Mouse (Mus musculus): Measurements from ENCODE around the gene Stap1. TPM values are rescaled to one million over a fixed set of nuclear protein-coding genes. Genes with fewer than 3 reads are reported as not detected.
A peak's percentile ranks its signal among the peaks of the same experiment; 100 is the strongest.

Gene Stap1
- 0.74 and 1.0 TPM in 2 replicates for polyA plus RNA-seq (2015; fragmentation: Nextera tagmentation; extraction: Ambion mirVana)

DNA sequence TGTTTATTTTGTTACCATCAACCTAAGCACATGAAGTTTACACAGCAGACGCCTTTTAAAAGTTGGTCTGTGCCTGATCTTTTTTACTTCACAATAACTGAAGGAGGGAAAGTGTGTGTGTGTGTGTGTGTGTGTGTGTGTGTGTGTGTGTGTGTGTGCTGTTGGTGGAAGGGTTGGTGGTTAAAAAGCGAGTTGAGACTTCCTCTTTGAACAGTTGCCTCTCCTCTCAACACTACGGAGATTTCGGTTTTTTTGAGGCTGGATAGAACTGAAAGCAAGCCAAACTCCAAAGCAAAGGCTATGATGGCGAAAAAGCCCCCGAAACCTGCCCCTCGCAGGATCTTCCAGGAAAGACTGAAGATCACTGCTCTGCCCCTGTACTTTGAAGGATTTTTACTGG, at the start of gene Stap1:
Stap1 (plus strand) TSS at position 209 of the 400 bp plus-strand sequence.
- Histone ChIP-seq H3K36me3 (ENCODE audit: control insufficient read depth, insufficient read depth, low read length) (no peaks in the 10 kb centered on the region), H3K9me3 (replicated peaks; ENCODE audit: control insufficient read depth, low read length) (no peaks in the 10 kb centered on the region), H3K4me2 (ENCODE audit: low read depth, low read length) (no peak within 1 kb of the TSS), H3K9ac (ENCODE audit: low read length) (no peak within 1 kb of the TSS), H3K4me1 (ENCODE audit: control insufficient read depth, insufficient read depth, low read length) (no peaks in the 10 kb centered on the region), H3K27ac (ENCODE audit: low read length) (no peak within 1 kb of the TSS), H3K4me3 (replicated peaks; ENCODE audit: low read length) (no peak within 1 kb of the TSS), H3K27me3 (ENCODE audit: control insufficient read depth, insufficient read depth, low read length) (no peaks in the 10 kb centered on the region)
- whole genome bisulfite sequencing = 49% methylated on average over 7 of the region's 7 CpGs
- no peak for ATAC-seq (ENCODE audit: insufficient read depth, low FRiP score)

DNA sequence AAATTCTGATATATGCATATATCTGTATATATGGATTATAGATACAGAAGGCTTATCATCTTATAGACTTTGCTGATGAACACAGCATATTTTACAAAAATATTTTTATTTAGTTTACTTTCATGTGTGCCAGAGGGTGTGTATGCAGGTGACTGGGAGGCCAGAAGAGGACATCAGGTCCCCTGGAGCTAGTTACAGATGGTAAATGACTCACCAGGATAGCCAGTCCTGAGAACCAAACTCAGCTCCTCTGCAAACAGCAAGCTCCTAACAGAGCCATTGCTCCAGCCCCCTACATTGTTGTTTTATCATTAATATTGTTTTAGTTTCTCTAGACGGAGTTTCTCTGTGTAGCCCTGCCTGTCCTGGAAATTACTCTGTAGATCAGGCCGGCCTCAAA, 41.7 kb upstream of the Stap1 start:
- ATAC-seq (ENCODE audit: insufficient read depth, low FRiP score) = no peak
- H3K9ac ChIP-seq (ENCODE audit: low read length) = no peak overlapping the region
- H3K27me3 ChIP-seq (ENCODE audit: control insufficient read depth, insufficient read depth, low read length) = no peaks in the 10 kb centered on the region
- peaks cover 27% of the 10 kb centered on the region for H3K36me3 ChIP-seq (ENCODE audit: control insufficient read depth, insufficient read depth, low read length)
- no peak overlapping the region for H3K4me3 ChIP-seq (replicated peaks; ENCODE audit: low read length)
- no peak overlapping the region for H3K27ac ChIP-seq (ENCODE audit: low read length)
- H3K4me2 ChIP-seq (ENCODE audit: low read depth, low read length) = no peak overlapping the region
- H3K4me1 ChIP-seq (ENCODE audit: control insufficient read depth, insufficient read depth, low read length) = no peaks in the 10 kb centered on the region
- WGBS = 85% methylated on average over 2 of the region's 2 CpGs
- H3K9me3 ChIP-seq (replicated peaks; ENCODE audit: control insufficient read depth, low read length) = no peaks in the 10 kb centered on the region

DNA sequence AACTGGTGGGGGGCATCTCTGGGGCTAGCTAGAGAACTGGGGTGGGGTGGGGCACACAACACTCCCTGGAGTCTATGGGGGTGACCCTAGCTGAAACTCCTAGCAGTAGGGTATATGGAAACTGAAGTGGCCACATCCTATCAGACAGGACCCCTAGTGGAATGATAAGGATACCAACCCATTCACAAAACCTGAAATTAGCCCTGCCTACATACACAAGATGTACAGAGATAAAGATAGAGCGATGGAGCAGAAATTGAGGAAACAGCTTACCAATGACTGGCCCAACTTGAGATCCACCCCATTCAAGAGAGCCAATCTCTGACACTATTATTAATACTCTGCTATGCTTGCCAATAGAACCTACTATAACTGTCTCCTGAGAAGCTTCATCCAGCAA, 8.0 kb upstream of the Stap1 start:
- no peaks in the 10 kb centered on the region for H3K36me3 ChIP-seq (ENCODE audit: control insufficient read depth, insufficient read depth, low read length)
- peaks cover 7% of the 10 kb centered on the region; the same call in 1 of the 2 replicates for H3K4me1 ChIP-seq (ENCODE audit: control insufficient read depth, insufficient read depth, low read length)
- H3K9ac ChIP-seq (ENCODE audit: low read length) = no peak overlapping the region
- H3K27me3 ChIP-seq (ENCODE audit: control insufficient read depth, insufficient read depth, low read length) = no peaks in the 10 kb centered on the region
- H3K9me3 ChIP-seq (replicated peaks; ENCODE audit: control insufficient read depth, low read length) = no peaks in the 10 kb centered on the region
- H3K4me3 ChIP-seq (replicated peaks; ENCODE audit: low read length) = no peak overlapping the region
- ATAC-seq (ENCODE audit: insufficient read depth, low FRiP score) = no peak
- H3K4me2 ChIP-seq (ENCODE audit: low read depth, low read length) = peak overlapping the region; percentile 61; the same call in 1 of the 2 replicates
- no peak overlapping the region for H3K27ac ChIP-seq (ENCODE audit: low read length)
- WGBS = 90% methylated on average over 1 of the region's 1 CpGs

DNA sequence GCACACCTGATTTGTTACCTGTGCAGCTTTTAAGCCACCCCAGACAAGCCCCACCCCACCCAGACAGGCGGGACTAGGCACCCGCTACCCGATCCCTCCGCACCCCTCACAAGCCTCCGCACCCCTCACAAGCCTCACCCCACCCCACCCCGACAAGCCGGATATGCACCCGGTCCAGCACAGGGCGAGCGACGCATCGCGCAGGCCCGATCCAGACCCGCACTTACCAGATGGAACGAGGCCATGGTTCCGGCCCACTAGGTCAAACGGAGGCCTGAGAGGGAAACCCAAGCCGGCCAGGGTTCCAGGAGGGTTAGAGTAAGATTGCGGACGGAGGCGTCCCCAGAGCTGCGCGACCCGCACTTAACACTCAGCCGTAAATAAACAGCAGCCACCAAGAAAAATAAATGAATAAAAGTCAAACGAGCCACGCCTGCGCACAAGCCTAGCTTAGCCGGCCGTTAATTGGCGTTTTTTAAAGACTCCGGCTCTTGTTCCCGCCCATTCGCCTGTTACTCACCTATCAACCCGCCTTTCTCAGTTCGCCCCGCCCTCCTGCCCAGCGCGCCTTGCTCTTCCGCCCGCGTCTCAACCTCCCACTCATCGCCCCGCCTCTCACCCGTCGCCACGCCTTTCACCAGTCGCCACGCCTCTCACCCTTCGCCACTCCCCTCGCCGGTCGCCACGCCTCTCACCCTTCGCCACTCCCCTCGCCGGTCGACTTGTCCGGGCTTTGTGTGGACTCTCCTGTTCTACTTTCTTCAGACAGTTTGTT, 6.3 kb upstream of the Stap1 start, which contains the start of gene Cenpc1:
Cenpc1 (minus strand) TSS at position 483 of the 775 bp plus-strand sequence.
- Histone ChIP-seq H3K9ac (ENCODE audit: low read length) (peak within 1 kb of the TSS; percentile 83), H3K4me1 (ENCODE audit: control insufficient read depth, insufficient read depth, low read length) (peaks cover 7% of the 10 kb centered on the region; the same call in 1 of the 2 replicates), H3K9me3 (replicated peaks; ENCODE audit: control insufficient read depth, low read length) (no peaks in the 10 kb centered on the region), H3K36me3 (ENCODE audit: control insufficient read depth, insufficient read depth, low read length) (no peaks in the 10 kb centered on the region), H3K27me3 (ENCODE audit: control insufficient read depth, insufficient read depth, low read length) (no peaks in the 10 kb centered on the region), H3K27ac (ENCODE audit: low read length) (peak within 1 kb of the TSS; percentile 92), H3K4me3 (replicated peaks; ENCODE audit: low read length) (peak within 1 kb of the TSS; percentile 80), H3K4me2 (ENCODE audit: low read depth, low read length) (peak within 1 kb of the TSS; percentile 69)
- peak; percentile 97 for ATAC-seq (ENCODE audit: insufficient read depth, low FRiP score)
- WGBS = under 1% methylated on average over 60 of the region's 60 CpGs

DNA sequence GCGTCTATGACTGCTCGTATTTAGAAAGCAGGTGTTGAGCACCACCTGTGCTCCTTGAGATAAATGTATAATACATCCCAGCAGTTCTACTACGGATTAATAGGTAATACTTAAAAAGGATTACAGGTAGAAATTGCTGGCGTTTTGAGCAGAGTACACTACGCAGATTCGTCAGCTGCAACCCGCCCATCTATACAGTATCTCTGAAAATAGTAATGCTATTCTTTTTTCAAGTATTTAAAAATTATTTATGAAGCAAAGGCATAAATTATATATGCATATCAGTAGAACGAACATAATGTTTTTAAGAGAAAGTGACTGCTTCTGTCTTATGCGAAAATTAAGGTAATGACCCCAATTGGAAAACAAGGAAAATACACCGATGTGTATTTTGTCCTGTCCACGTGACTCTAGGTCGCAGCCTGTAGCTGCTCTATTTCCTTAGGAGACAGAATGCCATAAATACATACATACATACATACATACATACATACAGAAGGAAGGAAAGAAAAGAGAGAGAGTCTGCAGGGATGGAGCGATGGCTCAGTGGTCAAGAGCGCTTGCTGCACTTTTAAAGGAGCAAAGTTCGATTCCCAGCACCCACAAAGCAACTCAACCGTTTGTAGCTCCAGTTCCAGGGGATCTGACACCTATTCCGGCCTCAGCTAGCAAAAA, 5.5 kb upstream of the Stap1 start:
- no peaks in the 10 kb centered on the region for H3K27me3 ChIP-seq (ENCODE audit: control insufficient read depth, insufficient read depth, low read length)
- H3K4me2 ChIP-seq (ENCODE audit: low read depth, low read length) = peak overlapping the region; percentile 69
- peak overlapping the region; percentile 64 for H3K9ac ChIP-seq (ENCODE audit: low read length)
- no peaks in the 10 kb centered on the region for H3K9me3 ChIP-seq (replicated peaks; ENCODE audit: control insufficient read depth, low read length)
- under 1% methylated on average over 17 of the region's 17 CpGs for WGBS
- peak overlapping the region; percentile 80 for H3K4me3 ChIP-seq (replicated peaks; ENCODE audit: low read length)
- no peaks in the 10 kb centered on the region for H3K36me3 ChIP-seq (ENCODE audit: control insufficient read depth, insufficient read depth, low read length)
- ATAC-seq (ENCODE audit: insufficient read depth, low FRiP score) = peak; percentile 34
- H3K4me1 ChIP-seq (ENCODE audit: control insufficient read depth, insufficient read depth, low read length) = peaks cover 7% of the 10 kb centered on the region; the same call in 1 of the 2 replicates
- H3K27ac ChIP-seq (ENCODE audit: low read length) = peak overlapping the region; percentile 84

DNA sequence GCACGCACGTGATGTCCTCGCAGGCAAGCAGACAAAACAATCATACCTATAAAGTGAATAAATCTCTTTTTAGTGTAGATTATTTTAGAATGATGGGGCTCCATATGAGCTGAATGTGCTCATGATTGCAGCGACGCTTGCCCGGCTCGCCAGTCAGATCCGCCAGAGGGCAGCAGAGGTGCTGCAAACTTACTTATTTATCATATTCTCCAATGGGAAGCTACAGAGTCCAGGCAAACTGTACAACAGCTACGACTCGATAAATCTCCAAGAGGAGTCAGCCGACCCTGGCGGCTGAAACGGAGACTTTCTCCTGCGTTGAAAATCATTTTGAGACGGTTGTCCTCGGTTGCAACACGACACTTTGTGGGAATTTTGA, 5.0 kb upstream of the Stap1 start:
- Histone ChIP-seq H3K27me3 (ENCODE audit: control insufficient read depth, insufficient read depth, low read length) (no peaks in the 10 kb centered on the region), H3K9me3 (replicated peaks; ENCODE audit: control insufficient read depth, low read length) (no peaks in the 10 kb centered on the region), H3K4me2 (ENCODE audit: low read depth, low read length) (peak overlapping the region; percentile 69), H3K9ac (ENCODE audit: low read length) (peak overlapping the region; percentile 58), H3K4me3 (replicated peaks; ENCODE audit: low read length) (peak overlapping the region; percentile 80), H3K36me3 (ENCODE audit: control insufficient read depth, insufficient read depth, low read length) (no peaks in the 10 kb centered on the region), H3K27ac (ENCODE audit: low read length) (peak overlapping the region; percentile 43), H3K4me1 (ENCODE audit: control insufficient read depth, insufficient read depth, low read length) (peaks cover 7% of the 10 kb centered on the region; the same call in 1 of the 2 replicates)
- peak; percentile 13; the same call in 1 of the 2 replicates for ATAC-seq (ENCODE audit: insufficient read depth, low FRiP score)
- WGBS = 1% methylated on average over 17 of the region's 17 CpGs

DNA sequence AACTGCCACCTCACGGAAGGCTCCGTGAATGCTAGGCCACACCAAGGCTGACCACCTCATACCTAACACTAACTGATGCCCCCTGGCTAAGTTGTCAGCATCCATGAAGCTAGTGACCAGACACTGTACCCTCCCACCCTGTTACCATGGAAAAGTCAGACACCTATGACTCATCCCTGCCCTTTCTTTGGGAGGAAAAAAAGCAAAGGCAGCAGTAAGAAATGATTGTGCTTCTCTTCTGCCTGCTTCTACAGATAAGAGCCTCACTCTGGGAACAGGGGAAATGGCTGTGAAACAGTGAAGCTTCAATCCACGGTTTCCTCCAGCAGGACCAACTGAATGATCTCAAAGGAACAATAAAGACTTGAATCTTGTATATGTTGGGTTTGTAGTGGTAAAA, 3.1 kb upstream of the Stap1 start:
- no peak overlapping the region for H3K9ac ChIP-seq (ENCODE audit: low read length)
- H3K27ac ChIP-seq (ENCODE audit: low read length) = no peak overlapping the region
- H3K4me2 ChIP-seq (ENCODE audit: low read depth, low read length) = no peak overlapping the region
- H3K36me3 ChIP-seq (ENCODE audit: control insufficient read depth, insufficient read depth, low read length) = no peaks in the 10 kb centered on the region
- H3K4me3 ChIP-seq (replicated peaks; ENCODE audit: low read length) = no peak overlapping the region
- H3K9me3 ChIP-seq (replicated peaks; ENCODE audit: control insufficient read depth, low read length) = no peaks in the 10 kb centered on the region
- H3K27me3 ChIP-seq (ENCODE audit: control insufficient read depth, insufficient read depth, low read length) = no peaks in the 10 kb centered on the region
- 66% methylated on average over 3 of the region's 3 CpGs for WGBS
- no peak for ATAC-seq (ENCODE audit: insufficient read depth, low FRiP score)
- peaks cover 4% of the 10 kb centered on the region; the same call in 1 of the 2 replicates for H3K4me1 ChIP-seq (ENCODE audit: control insufficient read depth, insufficient read depth, low read length)

DNA sequence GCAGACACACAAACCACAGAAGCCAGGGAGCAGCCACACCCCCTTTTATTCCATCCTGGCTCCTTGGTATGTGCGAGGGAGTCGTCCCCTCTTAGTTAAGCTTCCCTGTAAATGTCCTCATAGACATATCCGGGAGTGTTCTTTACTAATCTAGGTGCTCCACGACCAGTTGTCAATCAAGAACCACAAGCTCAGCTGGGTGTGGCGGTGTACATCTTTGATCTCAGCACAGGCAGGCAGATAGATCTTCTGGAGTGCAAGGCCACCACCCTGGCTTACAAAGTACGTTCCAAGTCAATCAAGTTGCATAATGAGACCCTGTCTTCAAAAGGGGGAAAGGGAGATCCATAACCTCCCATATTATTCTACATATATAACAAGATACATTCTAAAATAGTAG, 2.4 kb upstream of the Stap1 start:
- WGBS = 73% methylated on average over 6 of the region's 6 CpGs
- Histone ChIP-seq H3K27me3 (ENCODE audit: control insufficient read depth, insufficient read depth, low read length) (no peaks in the 10 kb centered on the region), H3K4me3 (replicated peaks; ENCODE audit: low read length) (no peak overlapping the region), H3K4me1 (ENCODE audit: control insufficient read depth, insufficient read depth, low read length) (no peaks in the 10 kb centered on the region), H3K9me3 (replicated peaks; ENCODE audit: control insufficient read depth, low read length) (no peaks in the 10 kb centered on the region), H3K27ac (ENCODE audit: low read length) (no peak overlapping the region), H3K36me3 (ENCODE audit: control insufficient read depth, insufficient read depth, low read length) (no peaks in the 10 kb centered on the region), H3K4me2 (ENCODE audit: low read depth, low read length) (no peak overlapping the region), H3K9ac (ENCODE audit: low read length) (no peak overlapping the region)
- ATAC-seq (ENCODE audit: insufficient read depth, low FRiP score) = no peak

DNA sequence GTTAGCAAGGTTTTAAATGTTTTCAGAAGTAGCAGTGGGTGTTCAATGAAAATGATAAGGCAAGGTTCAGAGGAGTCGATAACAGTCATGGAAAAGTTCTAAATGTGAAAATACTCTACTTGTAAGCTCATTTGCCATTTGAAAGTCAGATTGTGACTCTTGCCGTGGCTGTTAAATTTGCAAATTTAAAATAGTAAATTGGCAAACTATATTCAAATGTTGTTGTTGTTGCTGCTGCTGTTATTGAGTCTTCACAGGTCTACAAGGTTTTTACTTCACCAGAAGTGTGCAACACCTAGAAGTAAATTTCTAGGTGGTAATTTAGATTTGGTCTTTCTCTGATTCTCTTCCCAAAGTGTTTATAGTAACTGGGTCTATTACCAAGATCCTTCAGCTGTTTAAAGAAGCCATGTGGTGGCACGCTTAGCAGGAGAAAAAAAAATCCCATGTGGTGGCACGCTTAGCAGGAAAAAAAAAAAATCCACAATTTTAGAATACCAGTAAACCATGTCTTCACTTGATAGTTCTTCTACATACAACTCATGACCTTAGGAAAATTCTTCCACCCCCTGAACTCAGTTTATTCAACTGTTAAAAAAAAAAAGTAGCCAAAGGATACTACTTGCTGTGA, 1.3 kb downstream of the Stap1 start:
- H3K27me3 ChIP-seq (ENCODE audit: control insufficient read depth, insufficient read depth, low read length) = no peaks in the 10 kb centered on the region
- 70% methylated on average over 4 of the region's 4 CpGs for WGBS
- no peaks in the 10 kb centered on the region for H3K4me1 ChIP-seq (ENCODE audit: control insufficient read depth, insufficient read depth, low read length)
- no peak for ATAC-seq (ENCODE audit: insufficient read depth, low FRiP score)
- no peaks in the 10 kb centered on the region for H3K36me3 ChIP-seq (ENCODE audit: control insufficient read depth, insufficient read depth, low read length)
- no peak overlapping the region for H3K4me3 ChIP-seq (replicated peaks; ENCODE audit: low read length)
- no peak overlapping the region for H3K4me2 ChIP-seq (ENCODE audit: low read depth, low read length)
- no peak overlapping the region for H3K27ac ChIP-seq (ENCODE audit: low read length)
- H3K9ac ChIP-seq (ENCODE audit: low read length) = no peak overlapping the region
- H3K9me3 ChIP-seq (replicated peaks; ENCODE audit: control insufficient read depth, low read length) = no peaks in the 10 kb centered on the region
